ENCODE assay signal across 8 mouse cellular contexts in genomic region chr19:31664159-31664991, GRCm38 (mm10).
A peak's percentile ranks its signal among the peaks of the same experiment; 100 is the strongest.
DNase-seq lines count a peak whose midpoint lies in the region; ATAC-seq lines count a peak whose summit lies in the region.

No protein-coding gene starts in this region.

- peak; percentile 70 for ATAC-seq in intestine, embryonic 15.5 days

- DNase-seq in ZHBTc4 (ENCODE audit: low read depth, low spot score) (peak; percentile 78), MN1 (ENCODE audit: low spot score) (no peak)
- DNase-seq in embryo, embryonic 10 days (ENCODE audit: low spot score) = peak; percentile 81
- peak; percentile 10 to 31 for DNase-seq in gastrocnemius, postnatal 36 days
- peak; percentile 73 to 82 for DNase-seq in left cerebral cortex, postnatal 25 days (ENCODE audit: low spot score in 2 of 2)
- peak; percentile 49 for DNase-seq in right cerebral cortex, postnatal 14 days

- H3K9me3 ChIP-seq in intestine, embryonic 15.5 days = no peaks in the 10 kb centered on the region
- H3K9me3 ChIP-seq in megakaryocyte, embryonic 14.5 days = no peaks in the 10 kb centered on the region

- H3K4me1 ChIP-seq in intestine, embryonic 15.5 days (replicated peaks) = peaks cover 6% of the 10 kb centered on the region; the same call in 1 of the 2 replicates
- H3K4me1 ChIP-seq in megakaryocyte, embryonic 14.5 days = peaks cover 47% of the 10 kb centered on the region

- peak overlapping the region; percentile 81 for H3K27ac ChIP-seq in intestine, embryonic 15.5 days

- peak overlapping the region; percentile 93 for H3K4me2 ChIP-seq in intestine, embryonic 15.5 days (replicated peaks)

- peaks cover 11% of the 10 kb centered on the region for H3K27me3 ChIP-seq in intestine, embryonic 15.5 days (replicated peaks)
- peaks cover 2% of the 10 kb centered on the region for H3K27me3 ChIP-seq in megakaryocyte, embryonic 14.5 days (replicated peaks)

- WGBS in intestine, embryonic 15.5 days = under 1% methylated on average over 52 of the region's 52 CpGs

- H3K36me3 ChIP-seq in intestine, embryonic 15.5 days = no peaks in the 10 kb centered on the region
- H3K36me3 ChIP-seq in megakaryocyte, embryonic 14.5 days (replicated peaks; ENCODE audit: low read length) = no peaks in the 10 kb centered on the region

- H3K4me3 ChIP-seq in intestine, embryonic 15.5 days (replicated peaks) = peak overlapping the region; percentile 58
- peak overlapping the region; percentile 95 for H3K4me3 ChIP-seq in megakaryocyte, embryonic 14.5 days (replicated peaks)

- intact Hi-C loops in gastrocnemius, postnatal 36 days (cut with DNase I) = no loop called here
- intact Hi-C loops in left cerebral cortex, postnatal 25 days (cut with DNase I) = loop anchor here (5.0 kb wide), 2 partner anchors 147 to 317 kb away; no protein-coding TSS in a partner anchor

- H3K9ac ChIP-seq in intestine, embryonic 15.5 days = peak overlapping the region; percentile 68
